Mouse (Mus musculus): Measurements from ENCODE around the gene Ubr4. TPM values are rescaled to one million over a fixed set of nuclear protein-coding genes. Genes with fewer than 3 reads are reported as not detected.

The Ubr4 gene
- total and polyA plus RNA-seq, 3 experiments, result 81.9 to 270 (median 177) TPM

DNA sequence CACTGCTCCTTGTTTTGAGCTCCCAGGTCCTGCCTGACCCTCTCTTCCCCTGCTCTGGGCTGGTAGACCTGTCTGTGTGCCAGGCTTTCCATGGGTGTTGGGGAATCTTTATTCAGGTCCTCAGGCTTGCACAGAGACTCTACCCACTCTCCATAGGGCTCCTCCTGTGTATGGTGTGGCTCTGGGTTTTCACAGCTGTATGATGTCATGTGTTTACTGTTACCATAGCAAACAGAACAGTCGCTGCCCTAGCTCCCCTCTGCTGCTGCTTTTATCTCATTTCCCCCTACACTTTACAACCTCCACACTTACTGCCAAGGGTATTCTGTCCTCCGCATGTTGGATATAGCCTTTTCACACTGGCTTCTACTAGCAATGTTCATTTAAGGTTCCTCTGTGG lies 43.0 kb downstream of the Ubr4 start:
- Histone ChIP-seq H3K79me2 (ENCODE audit: control insufficient read depth, insufficient read depth, low read length, poor library complexity) (no peaks in the 10 kb centered on the region), H3K4me1 (ENCODE audit: control insufficient read depth in 1 of 2, insufficient read depth in 2 of 2, low read length in 2 of 2) (no peaks in the 10 kb centered on the region), H3K4me3 (ENCODE audit: control insufficient read depth in 1 of 2, insufficient read depth in 1 of 2, low read depth in 2 of 2, low read length in 2 of 2) (no peak overlapping the region), H3K27me3 (ENCODE audit: control insufficient read depth in 1 of 2, insufficient read depth in 2 of 2, low read length in 2 of 2) (no peaks in the 10 kb centered on the region), H3K9ac (ENCODE audit: control insufficient read depth, low read depth, low read length, poor library complexity, severe bottlenecking) (no peak overlapping the region), H3K36me3 (ENCODE audit: control insufficient read depth in 1 of 2, insufficient read depth in 2 of 2, low read length in 2 of 2) (peaks cover 0 to 20% of the 10 kb centered on the region in 2 experiments; a peak in 2 of 4 replicates), H3K27ac (ENCODE audit: control insufficient read depth, low read depth, low read length) (no peak overlapping the region), H3K9me3 (replicated peaks; ENCODE audit: insufficient read depth, low read length) (no peaks in the 10 kb centered on the region)
- TF ChIP-seq ETS1 (IDR thresholded peaks at IDR 0.05; ENCODE audit: low read depth, low read length), result no peak
- TF ChIP-seq ZC3H11A (IDR thresholded peaks at IDR 0.05; ENCODE audit: low read depth, low read length), result no peak
- no peak for TF ChIP-seq SIN3A (IDR thresholded peaks at IDR 0.05; ENCODE audit: low read length)
- TF ChIP-seq POLR2AphosphoS5 (IDR thresholded peaks at IDR 0.05; ENCODE audit: borderline replicate concordance, low read depth, low read length), result no peak
- TF ChIP-seq MYC (IDR thresholded peaks at IDR 0.05; ENCODE audit: low read depth, low read length), result no peak
- no peak for TF ChIP-seq TAL1 (IDR thresholded peaks at IDR 0.05; ENCODE audit: low read length)
- no peak for TF ChIP-seq GATA1 (IDR thresholded peaks at IDR 0.05; ENCODE audit: low read depth, low read length)
- no peak for TF ChIP-seq MAZ (IDR thresholded peaks at IDR 0.05; ENCODE audit: low read depth, low read length)
- TF ChIP-seq KAT2A (conservative IDR thresholded peaks at IDR 0.05; ENCODE audit: low read depth, low read length), result no peak
- TF ChIP-seq NELFE (IDR thresholded peaks at IDR 0.05; ENCODE audit: low read depth, low read length), result no peak
- TF ChIP-seq USF2 (IDR thresholded peaks at IDR 0.05; ENCODE audit: borderline replicate concordance in 1 of 2, insufficient read depth in 1 of 2, low read depth in 1 of 2, low read length in 2 of 2), result no peak
- TF ChIP-seq BHLHE40 (IDR thresholded peaks at IDR 0.05; ENCODE audit: borderline replicate concordance, low read depth, low read length), result no peak
- no peak for TF ChIP-seq JUND (IDR thresholded peaks at IDR 0.05; ENCODE audit: low read depth, low read length)
- no peak for TF ChIP-seq SMC3 (IDR thresholded peaks at IDR 0.05; ENCODE audit: low read depth, low read length)
- peak; percentile 14 for DNase-seq (ENCODE audit: low read depth, low spot score)

GRCm38 (mm10) chr4:139400487-139400886 lies 48.1 kb downstream of the Ubr4 start:
- peaks cover 0 to 25% of the 10 kb centered on the region in 2 experiments; a peak in 2 of 4 replicates for H3K36me3 ChIP-seq (ENCODE audit: control insufficient read depth in 1 of 2, insufficient read depth in 2 of 2, low read length in 2 of 2)
- H3K4me3 ChIP-seq (ENCODE audit: control insufficient read depth in 1 of 2, insufficient read depth in 1 of 2, low read depth in 2 of 2, low read length in 2 of 2), result no peak overlapping the region
- no peaks in the 10 kb centered on the region for H3K27me3 ChIP-seq (ENCODE audit: control insufficient read depth in 1 of 2, insufficient read depth in 2 of 2, low read length in 2 of 2)
- no peak overlapping the region for H3K27ac ChIP-seq (ENCODE audit: control insufficient read depth, low read depth, low read length)
- H3K79me2 ChIP-seq (ENCODE audit: control insufficient read depth, insufficient read depth, low read length, poor library complexity), result no peaks in the 10 kb centered on the region
- H3K9me3 ChIP-seq (replicated peaks; ENCODE audit: insufficient read depth, low read length), result no peaks in the 10 kb centered on the region
- no peaks in the 10 kb centered on the region for H3K4me1 ChIP-seq (ENCODE audit: control insufficient read depth in 1 of 2, insufficient read depth in 2 of 2, low read length in 2 of 2)
- no peak for DNase-seq (ENCODE audit: low read depth, low spot score)
- no peak overlapping the region for H3K9ac ChIP-seq (ENCODE audit: control insufficient read depth, low read depth, low read length, poor library complexity, severe bottlenecking)
- TF ChIP-seq GABPA (IDR thresholded peaks at IDR 0.05; ENCODE audit: low read depth, low read length) (no peak), TBP (IDR thresholded peaks at IDR 0.05; ENCODE audit: low read depth, low read length) (no peak), MYC (IDR thresholded peaks at IDR 0.05; ENCODE audit: low read depth, low read length) (no peak), CTCF (IDR thresholded peaks at IDR 0.05 in 2 of 3, conservative IDR thresholded peaks at IDR 0.05 in 1 of 3; ENCODE audit: control insufficient read depth in 1 of 3, insufficient read depth in 1 of 3, low read depth in 2 of 3, low read length in 3 of 3, poor library complexity in 1 of 3, severe bottlenecking in 1 of 3) (no peak), MXI1 (IDR thresholded peaks at IDR 0.05; ENCODE audit: low read depth, low read length) (no peak), USF1 (IDR thresholded peaks at IDR 0.05; ENCODE audit: low read depth, low read length) (no peak), MYB (IDR thresholded peaks at IDR 0.05; ENCODE audit: low read depth, low read length) (no peak), SIN3A (IDR thresholded peaks at IDR 0.05; ENCODE audit: low read length) (no peak), MEF2A (IDR thresholded peaks at IDR 0.05; ENCODE audit: extremely low read depth, insufficient replicate concordance, low read depth, low read length, poor library complexity, severe bottlenecking) (no peak), ETS1 (IDR thresholded peaks at IDR 0.05; ENCODE audit: low read depth, low read length) (no peak), RAD21 (IDR thresholded peaks at IDR 0.05; ENCODE audit: low read depth, low read length) (no peak), JUND (IDR thresholded peaks at IDR 0.05; ENCODE audit: low read depth, low read length) (no peak), ZNF384 (IDR thresholded peaks at IDR 0.05; ENCODE audit: low read depth, low read length) (no peak), POLR2AphosphoS5 (IDR thresholded peaks at IDR 0.05; ENCODE audit: borderline replicate concordance, low read depth, low read length) (no peak), POLR2A (IDR thresholded peaks at IDR 0.05; ENCODE audit: control insufficient read depth in 1 of 2, insufficient read depth in 1 of 2, low read depth in 1 of 2, low read length in 2 of 2, poor library complexity in 1 of 2) (no peak), MAFK (IDR thresholded peaks at IDR 0.05; ENCODE audit: borderline replicate concordance, low read depth, low read length) (no peak), RCOR1 (IDR thresholded peaks at IDR 0.05; ENCODE audit: low read depth, low read length) (no peak), CHD2 (IDR thresholded peaks at IDR 0.05; ENCODE audit: low read length) (no peak)

Measured in MEL (cell line).